Mouse (Mus musculus): Measurements from ENCODE around the gene Sdk2. TPM values are rescaled to one million over a fixed set of nuclear protein-coding genes. Genes with fewer than 3 reads are reported as not detected.

Gene Sdk2
- total and polyA plus RNA-seq, 3 experiments, result 0.13 TPM; not detected in 2

DNA sequence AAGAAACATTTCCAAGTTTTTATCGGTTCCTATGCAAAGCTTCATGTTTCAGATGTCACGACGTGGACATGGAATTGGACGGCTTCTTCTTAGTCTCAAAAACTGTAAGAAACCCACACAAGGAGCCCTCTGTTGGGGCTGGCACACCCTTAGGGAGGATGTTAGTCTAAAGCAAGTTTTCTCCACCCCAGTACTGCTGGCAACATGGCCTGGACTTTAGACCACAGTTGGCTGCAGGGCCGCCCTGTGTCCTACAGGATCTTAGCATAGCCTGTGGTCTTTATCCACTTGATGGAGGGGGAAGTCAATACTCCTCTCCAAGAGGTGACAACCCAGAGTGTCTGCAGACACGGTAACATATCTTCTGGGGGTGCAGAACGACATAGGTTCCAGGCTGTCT, 36.6 kb downstream of the Sdk2 start:
- no peaks in the 10 kb centered on the region for H3K79me2 ChIP-seq (ENCODE audit: control insufficient read depth, insufficient read depth, low read length, poor library complexity)
- no peaks in the 10 kb centered on the region for H3K9me3 ChIP-seq (replicated peaks; ENCODE audit: insufficient read depth, low read length)
- no peak for DNase-seq (ENCODE audit: low read depth, low spot score)
- no peak overlapping the region for H3K4me3 ChIP-seq (ENCODE audit: control insufficient read depth in 1 of 2, insufficient read depth in 1 of 2, low read depth in 2 of 2, low read length in 2 of 2)
- no peaks in the 10 kb centered on the region for H3K27me3 ChIP-seq (ENCODE audit: control insufficient read depth in 1 of 2, insufficient read depth in 2 of 2, low read length in 2 of 2)
- H3K36me3 ChIP-seq (ENCODE audit: control insufficient read depth in 1 of 2, insufficient read depth in 2 of 2, low read length in 2 of 2), result no peaks in the 10 kb centered on the region
- H3K27ac ChIP-seq (ENCODE audit: control insufficient read depth, low read depth, low read length), result no peak overlapping the region
- no peak overlapping the region for H3K9ac ChIP-seq (ENCODE audit: control insufficient read depth, low read depth, low read length, poor library complexity, severe bottlenecking)
- TF ChIP-seq SIN3A (IDR thresholded peaks at IDR 0.05; ENCODE audit: low read length), result no peak
- no peak for TF ChIP-seq BHLHE40 (IDR thresholded peaks at IDR 0.05; ENCODE audit: borderline replicate concordance, low read depth, low read length)
- no peak for TF ChIP-seq CHD2 (IDR thresholded peaks at IDR 0.05; ENCODE audit: low read length)
- no peak for TF ChIP-seq ETS1 (IDR thresholded peaks at IDR 0.05; ENCODE audit: low read depth, low read length)
- no peak for TF ChIP-seq EP300 (IDR thresholded peaks at IDR 0.05; ENCODE audit: low read depth in 1 of 2, low read length in 2 of 2)
- no peak for TF ChIP-seq JUND (IDR thresholded peaks at IDR 0.05; ENCODE audit: low read depth, low read length)
- TF ChIP-seq TCF12 (IDR thresholded peaks at IDR 0.05; ENCODE audit: low read depth, low read length), result no peak
- no peak for TF ChIP-seq SMC3 (IDR thresholded peaks at IDR 0.05; ENCODE audit: low read depth, low read length)
- TF ChIP-seq POLR2AphosphoS2 (IDR thresholded peaks at IDR 0.05; ENCODE audit: low read length), result no peak
- TF ChIP-seq ZNF384 (IDR thresholded peaks at IDR 0.05; ENCODE audit: low read depth, low read length), result no peak
- TF ChIP-seq CHD1 (IDR thresholded peaks at IDR 0.05; ENCODE audit: low read depth, low read length), result no peak
- no peak for TF ChIP-seq GATA1 (IDR thresholded peaks at IDR 0.05; ENCODE audit: low read depth, low read length)
- TF ChIP-seq ZMIZ1 (IDR thresholded peaks at IDR 0.05; ENCODE audit: low read depth, low read length), result no peak
- TF ChIP-seq POLR2AphosphoS5 (IDR thresholded peaks at IDR 0.05; ENCODE audit: borderline replicate concordance, low read depth, low read length), result no peak
- no peak for TF ChIP-seq USF2 (IDR thresholded peaks at IDR 0.05; ENCODE audit: borderline replicate concordance in 1 of 2, insufficient read depth in 1 of 2, low read depth in 1 of 2, low read length in 2 of 2)
- TF ChIP-seq UBTF (IDR thresholded peaks at IDR 0.05; ENCODE audit: borderline replicate concordance, insufficient read depth, low read depth, low read length), result no peak
- TF ChIP-seq NELFE (IDR thresholded peaks at IDR 0.05; ENCODE audit: low read depth, low read length), result no peak
- no peak for TF ChIP-seq MAFK (IDR thresholded peaks at IDR 0.05; ENCODE audit: borderline replicate concordance, low read depth, low read length)
- no peaks in the 10 kb centered on the region for H3K4me1 ChIP-seq (ENCODE audit: control insufficient read depth in 1 of 2, insufficient read depth in 2 of 2, low read length in 2 of 2)

DNA sequence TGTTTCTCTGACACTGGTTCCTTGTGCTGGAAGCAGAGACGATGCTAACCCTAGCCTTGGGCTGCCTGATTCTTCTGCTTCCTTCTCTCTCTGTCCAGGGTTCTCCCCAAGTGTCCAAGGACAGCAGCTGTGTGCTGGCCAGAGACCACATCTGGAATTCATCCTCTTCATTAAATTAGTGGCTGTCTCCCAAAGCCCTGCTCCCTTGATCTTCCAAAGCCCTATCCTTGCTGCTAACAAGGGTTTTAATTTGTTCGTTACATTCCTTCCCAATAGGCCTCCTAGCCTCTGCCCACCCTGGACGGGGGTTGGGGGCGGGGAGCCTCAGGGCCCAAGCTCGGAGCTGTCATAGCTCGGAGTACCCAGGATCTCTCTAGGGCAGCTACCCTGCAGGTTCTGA, 38.3 kb downstream of the Sdk2 start:
- DNase-seq (ENCODE audit: low read depth, low spot score), result no peak
- Histone ChIP-seq H3K27me3 (ENCODE audit: control insufficient read depth in 1 of 2, insufficient read depth in 2 of 2, low read length in 2 of 2) (no peaks in the 10 kb centered on the region), H3K36me3 (ENCODE audit: control insufficient read depth in 1 of 2, insufficient read depth in 2 of 2, low read length in 2 of 2) (no peaks in the 10 kb centered on the region), H3K4me1 (ENCODE audit: control insufficient read depth in 1 of 2, insufficient read depth in 2 of 2, low read length in 2 of 2) (no peaks in the 10 kb centered on the region), H3K4me3 (ENCODE audit: control insufficient read depth in 1 of 2, insufficient read depth in 1 of 2, low read depth in 2 of 2, low read length in 2 of 2) (no peak overlapping the region), H3K79me2 (ENCODE audit: control insufficient read depth, insufficient read depth, low read length, poor library complexity) (no peaks in the 10 kb centered on the region), H3K27ac (ENCODE audit: control insufficient read depth, low read depth, low read length) (no peak overlapping the region), H3K9ac (ENCODE audit: control insufficient read depth, low read depth, low read length, poor library complexity, severe bottlenecking) (no peak overlapping the region), H3K9me3 (replicated peaks; ENCODE audit: insufficient read depth, low read length) (no peaks in the 10 kb centered on the region)
- TF ChIP-seq POLR2AphosphoS2 (IDR thresholded peaks at IDR 0.05; ENCODE audit: low read length) (no peak), EP300 (IDR thresholded peaks at IDR 0.05; ENCODE audit: low read depth in 1 of 2, low read length in 2 of 2) (no peak), ELF1 (IDR thresholded peaks at IDR 0.05; ENCODE audit: low read depth, low read length) (no peak), MXI1 (IDR thresholded peaks at IDR 0.05; ENCODE audit: low read depth, low read length) (no peak), MAZ (IDR thresholded peaks at IDR 0.05; ENCODE audit: low read depth, low read length) (no peak), GABPA (IDR thresholded peaks at IDR 0.05; ENCODE audit: low read depth, low read length) (no peak), CHD2 (IDR thresholded peaks at IDR 0.05; ENCODE audit: low read length) (no peak), NELFE (IDR thresholded peaks at IDR 0.05; ENCODE audit: low read depth, low read length) (no peak), NRF1 (IDR thresholded peaks at IDR 0.05; ENCODE audit: insufficient read depth, low read depth, low read length, poor library complexity, severe bottlenecking) (no peak), MYC (IDR thresholded peaks at IDR 0.05; ENCODE audit: low read depth, low read length) (no peak), JUND (IDR thresholded peaks at IDR 0.05; ENCODE audit: low read depth, low read length) (no peak), MEF2A (IDR thresholded peaks at IDR 0.05; ENCODE audit: extremely low read depth, insufficient replicate concordance, low read depth, low read length, poor library complexity, severe bottlenecking) (no peak), ETS1 (IDR thresholded peaks at IDR 0.05; ENCODE audit: low read depth, low read length) (no peak), ZC3H11A (IDR thresholded peaks at IDR 0.05; ENCODE audit: low read depth, low read length) (no peak), HCFC1 (IDR thresholded peaks at IDR 0.05; ENCODE audit: low read depth, low read length) (no peak), GATA1 (IDR thresholded peaks at IDR 0.05; ENCODE audit: low read depth, low read length) (no peak), POLR2A (IDR thresholded peaks at IDR 0.05; ENCODE audit: control insufficient read depth in 1 of 2, insufficient read depth in 1 of 2, low read depth in 1 of 2, low read length in 2 of 2, poor library complexity in 1 of 2) (no peak), USF1 (IDR thresholded peaks at IDR 0.05; ENCODE audit: low read depth, low read length) (no peak), TAL1 (IDR thresholded peaks at IDR 0.05; ENCODE audit: low read length) (no peak)
